Mouse (Mus musculus) inflammation-experienced regulatory T-cells, adult 16 weeks (primary cell): ENCODE data around the gene Olfr308. TPM values are rescaled to one million over a fixed set of nuclear protein-coding genes. Genes with fewer than 3 reads are reported as not detected.

Experiments used
- polyA plus RNA-seq: library from polyadenylated mRNA; unstranded; fragments of 100-300 nt; shearing (Covaris generic); gene quantifications from one replicate; pipeline ENCODE4 v1.2.1, GENCODE M21; 2017

Gene Olfr308
- not detected for polyA plus RNA-seq

GRCm38 (mm10) chr7:86325530-86325929 lies at the start of gene Olfr308:
TSS of gene Olfr308 (minus strand) at chr7:86325630.

GRCm38 (mm10) chr7:86366828-86367227 lies 41.4 kb upstream of the Olfr308 start, which contains the start of gene Olfr305:
TSS of gene Olfr305 (minus strand) at chr7:86366928.

GRCm38 (mm10) chr7:86337486-86337885 lies 12.1 kb upstream of the Olfr308 start, which contains the start of gene Olfr307:
TSS of gene Olfr307 (minus strand) at chr7:86337586.

GRCm38 (mm10) chr7:86313608-86314007 lies 11.8 kb downstream of the Olfr308 start, which contains the start of gene Olfr309:
TSS of gene Olfr309 (minus strand) at chr7:86313708.

GRCm38 (mm10) chr7:86277072-86277471 lies 48.4 kb downstream of the Olfr308 start, which contains the start of gene Olfr310:
TSS of gene Olfr310 (minus strand) at chr7:86277172.

Other genes with a start within 250 kb of the Olfr308 start
- gene Vmn2r75, start 153.9 kb downstream of the Olfr308 start, polyA plus RNA-seq, result not detected
- 0.10 TPM for gene Vmn2r76, start 79.3 kb downstream of the Olfr308 start, polyA plus RNA-seq
- not detected for gene Olfr310, start 48.5 kb downstream of the Olfr308 start, polyA plus RNA-seq
- not detected for gene Olfr309, start 11.9 kb downstream of the Olfr308 start, polyA plus RNA-seq
- gene Olfr307, start 12.0 kb upstream of the Olfr308 start, polyA plus RNA-seq, result not detected
- not detected for gene Olfr305, start 41.3 kb upstream of the Olfr308 start, polyA plus RNA-seq
- not detected for gene Olfr304, start 61.0 kb upstream of the Olfr308 start, polyA plus RNA-seq
- gene Olfr303, start 72.2 kb upstream of the Olfr308 start, polyA plus RNA-seq, result not detected
- gene Olfr301, start 78.2 kb upstream of the Olfr308 start, polyA plus RNA-seq, result not detected
- gene Olfr299, start 134.3 kb upstream of the Olfr308 start, polyA plus RNA-seq, result not detected
- gene Olfr298, start 166.9 kb upstream of the Olfr308 start, polyA plus RNA-seq, result not detected
- gene Olfr297, start 194.3 kb upstream of the Olfr308 start, polyA plus RNA-seq, result not detected